Mouse (Mus musculus): ENCODE measurements around the gene Ndufaf3.

The Ndufaf3 gene

GRCm38 (mm10) chr9:108516380-108517251 is 50.6 kb downstream of the Ndufaf3 start, which contains the start of gene Qrich1:
TSS of gene Qrich1 (plus strand) at chr9:108516806.
- DNase-seq, result peak; percentile 95
